Comparison of ENCODE assay signal across 8 mouse cellular contexts in genomic region chr2:37767080-37767547, GRCm38 (mm10). TPM values are rescaled to one million over a fixed set of nuclear protein-coding genes. Genes with fewer than 3 reads are reported as not detected.
DNase-seq lines count a peak whose midpoint lies in the region; ATAC-seq and TF ChIP-seq lines count a peak whose summit lies in the region.

No protein-coding gene starts in this region.

- ATAC-seq in midbrain, postnatal 0 days (ENCODE audit: low FRiP score), result no peak
- peak; percentile 37; the same call in 1 of the 2 replicates for ATAC-seq in neutrophil, adult 5-6 weeks (ENCODE audit: extremely low read depth, insufficient number of reproducible peaks, low FRiP score, poor library complexity, severe bottlenecking)
- ATAC-seq in megakaryocyte-erythroid progenitor cell, adult 5-6 weeks (replicated peaks; ENCODE audit: low FRiP score, low TSS enrichment, poor library complexity, severe bottlenecking), result no peak
- ATAC-seq in activated CD4-positive, CD25-positive, alpha-beta regulatory T cell, adult 4 months, result no peak

- no peak overlapping the region for H3K4me2 ChIP-seq in midbrain, postnatal 0 days (ENCODE audit: low read depth, low read length, poor library complexity, severe bottlenecking)

- H3K36me3 ChIP-seq in midbrain, embryonic 10.5 days, result no peaks in the 10 kb centered on the region
- H3K36me3 ChIP-seq in midbrain, postnatal 0 days (ENCODE audit: insufficient read depth, low read length), result no peaks in the 10 kb centered on the region

- H3K9ac ChIP-seq in midbrain, postnatal 0 days (replicated peaks; ENCODE audit: low read length, poor library complexity, severe bottlenecking), result no peak overlapping the region

- H3K27ac ChIP-seq in midbrain, embryonic 10.5 days (replicated peaks), result peak overlapping the region; percentile 77
- no peak overlapping the region for H3K27ac ChIP-seq in midbrain, postnatal 0 days (ENCODE audit: low read depth, low read length)

- H3K9me3 ChIP-seq in midbrain, embryonic 10.5 days (replicated peaks), result no peaks in the 10 kb centered on the region
- no peaks in the 10 kb centered on the region for H3K9me3 ChIP-seq in midbrain, postnatal 0 days (ENCODE audit: low read length)

- intact Hi-C loops in heart, postnatal 10 days (cut with DNase I), result loop anchor here (2.0 kb wide), 1 partner anchor 18 kb away; no protein-coding TSS in a partner anchor

- peaks cover 75% of the 10 kb centered on the region for H3K4me1 ChIP-seq in midbrain, embryonic 10.5 days
- peaks cover 18% of the 10 kb centered on the region for H3K4me1 ChIP-seq in midbrain, postnatal 0 days (ENCODE audit: insufficient read depth, low read length)

- H3K27me3 ChIP-seq in midbrain, embryonic 10.5 days (ENCODE audit: low read depth, poor library complexity, severe bottlenecking), result peaks cover 76% of the 10 kb centered on the region
- no peaks in the 10 kb centered on the region for H3K27me3 ChIP-seq in midbrain, postnatal 0 days (ENCODE audit: insufficient read depth, low read length)

- no peak for TF ChIP-seq CTCF in midbrain, postnatal 0 days (IDR thresholded peaks at IDR 0.05)

- H3K4me3 ChIP-seq in midbrain, embryonic 10.5 days, result 0 out of 2 replicates have a peak overlapping the region, but pooled peaks have one; percentile 20
- no peak overlapping the region for H3K4me3 ChIP-seq in midbrain, postnatal 0 days (ENCODE audit: low read depth, low read length)

- WGBS in midbrain, embryonic 10.5 days, result 7% methylated on average over 9 of the region's 9 CpGs
- WGBS in midbrain, postnatal 0 days, result 8% methylated on average over 9 of the region's 9 CpGs

- DNase-seq in midbrain, embryonic 10.5 days (ENCODE audit: low spot score), result peak; percentile 51
- no peak for DNase-seq in midbrain, postnatal 0 days (ENCODE audit: low spot score)
- peak; percentile 61 for DNase-seq in embryo, embryonic 11 days
- peak; percentile 80 to 82 for DNase-seq in heart, postnatal 10 days
- DNase-seq in layer of hippocampus, adult 18-20 months (ENCODE audit: low spot score in 2 of 2), result peak; percentile 37 to 66

RNA-seq across cellular contexts. Expression of gene Crb2, which starts 8.9 kb away (rescaled TPM):
- 31.1 and 31.4 TPM in 2 replicates for polyA plus RNA-seq in midbrain, embryonic 10.5 days (2016; fragmentation: Nextera tagmentation; extraction: Ambion mirVana)
- 3.7 and 4.8 TPM in 2 replicates for total RNA-seq in midbrain, postnatal 0 days (2014; rRNA removed)
- polyA plus RNA-seq in midbrain, postnatal 0 days (2015; fragmentation: Nextera tagmentation; extraction: Ambion mirVana), result 1.6 and 1.7 TPM in 2 replicates
- total RNA-seq in heart, postnatal 10 days (2021), result 1 to 10 TPM in 1 of 2 experiments, under 1 TPM in 1; 0.96 to 1.7 TPM
- total RNA-seq in layer of hippocampus, adult 18-20 months (2021), result 1 to 10 TPM; 2.8 to 3.1 TPM
- not detected in 2 replicates for total RNA-seq in neutrophil, adult 5-6 weeks (2017)
- not detected in 2 replicates for total RNA-seq in megakaryocyte-erythroid progenitor cell, adult 5-6 weeks (2014; fragmentation: Nextera tagmentation)
- not detected in 2 replicates for total RNA-seq in megakaryocyte-erythroid progenitor cell, adult 5-6 weeks (2017)
- under 1 TPM in 1 of 2 experiments, not detected in 1; 0.07 TPM for polyA plus RNA-seq in activated CD4-positive, CD25-positive, alpha-beta regulatory T cell, adult 4 months (2017; shearing (Covaris generic))
